Mouse (Mus musculus): Measurements from ENCODE around the gene Psmb3. TPM values are rescaled to one million over a fixed set of nuclear protein-coding genes. Genes with fewer than 3 reads are reported as not detected.
"Not testable (repeated sequence)": the region's sequence is repeated elsewhere in the genome, so short reads cannot be mapped to it uniquely, and the experiment has no call there.

Psmb3 gene
- polyA plus RNA-seq, 1 experiment from 2014 or later, result 545 TPM

DNA sequence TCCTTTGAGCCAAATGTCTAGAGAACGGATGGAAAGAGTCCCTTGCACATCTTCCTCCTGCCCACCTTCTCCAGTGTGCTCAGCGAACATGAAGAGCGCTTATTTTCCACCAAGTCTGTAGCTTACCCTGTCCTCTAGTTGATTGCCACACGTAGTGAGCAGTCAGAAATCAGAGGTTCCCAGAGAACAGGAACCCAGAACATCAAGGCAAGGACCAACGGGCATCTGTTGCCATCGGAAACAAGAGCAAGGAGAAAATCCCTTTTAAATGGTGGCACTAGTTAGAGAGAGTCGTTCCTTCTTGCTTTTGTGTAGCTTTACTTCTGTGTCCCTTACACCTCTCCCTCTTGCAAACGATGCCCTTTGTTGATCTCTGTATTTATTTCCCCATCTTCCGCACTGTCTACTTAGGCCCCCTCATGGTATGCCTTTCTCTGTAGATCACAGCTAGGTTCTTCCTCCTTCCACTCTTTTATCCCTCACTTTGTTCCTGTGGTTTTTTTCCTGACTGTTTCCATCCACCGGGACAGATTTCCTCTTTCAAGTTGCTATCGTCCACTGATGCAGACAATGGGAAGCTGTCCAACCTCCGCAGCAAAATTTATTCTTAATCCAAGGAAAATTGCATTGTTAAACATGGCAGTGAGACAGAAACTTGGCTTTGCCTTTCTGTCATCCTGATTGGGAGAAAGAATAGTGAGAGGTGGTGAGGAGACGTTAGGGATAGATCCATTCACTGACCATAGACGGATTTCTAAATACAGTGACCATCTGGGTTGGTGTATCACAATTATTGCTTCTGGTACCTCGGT is 1.4 kb upstream of the Psmb3 start:
- 54% methylated on average over 15 of the region's 15 CpGs for WGBS
- peak overlapping the region; percentile 93 for H3K4me2 ChIP-seq (ENCODE audit: low read depth)
- peak overlapping the region; percentile 83 for H3K4me3 ChIP-seq (ENCODE audit: low read depth, low read length)
- DNase-seq (ENCODE audit: low spot score) (no peak), ATAC-seq (ENCODE audit: insufficient read depth, low FRiP score, low TSS enrichment) (no peak)
- H3K27me3 ChIP-seq (ENCODE audit: control insufficient read depth, insufficient read depth, low read length), result no peaks in the 10 kb centered on the region
- H3K9me3 ChIP-seq (ENCODE audit: control insufficient read depth, low read length), result no peaks in the 10 kb centered on the region
- peaks cover 41% of the 10 kb centered on the region for H3K4me1 ChIP-seq (ENCODE audit: control insufficient read depth, insufficient read depth, low read length)
- H3K9ac ChIP-seq (ENCODE audit: low read length), result no peak overlapping the region
- H3K27ac ChIP-seq (ENCODE audit: low read depth, low read length), result no peak overlapping the region
- peaks cover 1% of the 10 kb centered on the region; the same call in 1 of the 2 replicates for H3K36me3 ChIP-seq (ENCODE audit: control insufficient read depth, insufficient read depth, low read length)

DNA sequence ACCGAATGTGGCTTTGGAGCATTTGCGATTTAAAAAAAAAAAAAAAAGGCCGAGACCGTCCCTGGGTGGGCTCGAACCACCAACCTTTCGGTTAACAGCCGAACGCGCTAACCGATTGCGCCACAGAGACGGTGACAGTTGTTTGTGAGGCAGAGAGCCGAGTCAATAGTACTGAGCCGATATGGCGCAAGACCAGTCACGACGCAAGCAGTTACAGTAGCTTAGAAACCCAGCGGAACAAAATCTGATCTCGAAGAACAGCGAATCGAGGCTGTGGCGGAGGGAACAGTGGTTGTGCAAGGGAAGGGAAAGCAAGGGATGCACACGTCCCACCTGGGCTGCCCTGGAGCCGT is 830 bp upstream of the Psmb3 start:
- Histone ChIP-seq H3K4me3 (ENCODE audit: low read depth, low read length) (peak overlapping the region; percentile 83), H3K4me2 (ENCODE audit: low read depth) (peak overlapping the region; percentile 93), H3K4me1 (ENCODE audit: control insufficient read depth, insufficient read depth, low read length) (peaks cover 35% of the 10 kb centered on the region), H3K27me3 (ENCODE audit: control insufficient read depth, insufficient read depth, low read length) (no peaks in the 10 kb centered on the region), H3K9me3 (ENCODE audit: control insufficient read depth, low read length) (no peaks in the 10 kb centered on the region), H3K9ac (ENCODE audit: low read length) (peak overlapping the region; percentile 66), H3K27ac (ENCODE audit: low read depth, low read length) (peak overlapping the region; percentile 79), H3K36me3 (ENCODE audit: control insufficient read depth, insufficient read depth, low read length) (peaks cover 7% of the 10 kb centered on the region)
- under 1% methylated on average over 24 of the region's 24 CpGs for WGBS
- DNase-seq (ENCODE audit: low spot score) (peak; percentile 89), ATAC-seq (ENCODE audit: insufficient read depth, low FRiP score, low TSS enrichment) (no peak)

DNA sequence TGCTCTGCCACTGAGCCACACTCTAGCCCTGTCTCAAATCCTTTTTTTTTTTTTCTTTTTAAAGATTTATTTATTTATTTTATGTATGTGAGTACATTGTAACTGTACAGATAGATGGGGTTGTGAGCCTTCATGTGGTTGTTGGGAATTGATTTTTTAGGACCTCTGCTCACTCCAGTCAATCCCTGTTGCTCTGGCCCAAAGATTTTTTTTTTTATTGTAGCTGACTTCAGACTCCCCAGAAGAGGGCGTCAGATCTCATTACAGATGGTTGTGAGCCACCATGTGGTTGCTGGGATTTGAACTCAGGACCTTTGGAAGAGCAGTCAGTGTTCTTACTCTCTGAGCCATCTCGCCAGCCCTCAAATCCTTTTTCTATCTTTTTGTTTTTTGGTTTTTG is 6.9 kb downstream of the Psmb3 start:
- H3K36me3 ChIP-seq (ENCODE audit: control insufficient read depth, insufficient read depth, low read length), result peaks cover 10% of the 10 kb centered on the region
- H3K4me3 ChIP-seq (ENCODE audit: low read depth, low read length); H3K4me1 ChIP-seq (ENCODE audit: control insufficient read depth, insufficient read depth, low read length); H3K27ac ChIP-seq (ENCODE audit: low read depth, low read length); H3K9ac ChIP-seq (ENCODE audit: low read length); DNase-seq (ENCODE audit: low spot score); H3K9me3 ChIP-seq (ENCODE audit: control insufficient read depth, low read length); H3K4me2 ChIP-seq (ENCODE audit: low read depth); ATAC-seq (ENCODE audit: insufficient read depth, low FRiP score, low TSS enrichment); H3K27me3 ChIP-seq (ENCODE audit: control insufficient read depth, insufficient read depth, low read length): not testable (repeated sequence)
- WGBS, result 90% methylated on average over 2 of the region's 2 CpGs

DNA sequence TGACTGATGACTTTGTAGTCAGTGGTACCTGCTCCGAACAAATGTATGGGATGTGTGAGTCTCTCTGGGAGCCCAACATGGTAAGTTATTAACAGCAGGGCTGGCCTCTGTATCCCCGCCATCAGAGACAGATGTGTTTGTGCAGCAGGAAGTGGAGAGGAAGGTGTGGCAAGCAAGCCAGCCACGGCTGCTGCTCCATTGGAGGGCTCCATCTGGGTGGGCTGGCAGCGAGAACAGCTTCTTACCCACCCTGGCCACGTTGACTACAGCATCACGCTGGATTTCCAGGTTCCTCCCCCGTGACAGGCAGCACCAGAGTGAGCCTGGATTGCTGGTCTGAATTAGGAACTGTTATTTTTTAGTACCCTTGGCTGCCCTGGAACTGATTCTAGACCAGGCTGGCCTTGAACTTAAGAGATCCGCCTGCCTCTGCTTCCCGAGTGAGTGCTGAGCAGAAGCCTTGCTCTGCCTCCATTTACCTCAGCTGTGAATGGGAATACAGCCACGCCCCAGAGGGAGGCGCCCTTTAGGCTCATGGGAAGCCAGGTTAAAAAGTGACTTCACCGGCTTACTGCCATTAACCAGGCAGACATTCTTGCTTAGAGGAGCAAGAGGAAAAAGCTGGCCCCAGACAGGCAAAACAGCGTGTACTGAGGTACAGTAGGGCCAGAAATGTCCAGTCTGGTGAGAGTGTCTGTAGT is 8.2 kb downstream of the Psmb3 start:
- H3K27ac ChIP-seq (ENCODE audit: low read depth, low read length), result no peak overlapping the region
- no peak overlapping the region for H3K9ac ChIP-seq (ENCODE audit: low read length)
- DNase-seq (ENCODE audit: low spot score) (no peak), ATAC-seq (ENCODE audit: insufficient read depth, low FRiP score, low TSS enrichment) (no peak)
- no peaks in the 10 kb centered on the region for H3K27me3 ChIP-seq (ENCODE audit: control insufficient read depth, insufficient read depth, low read length)
- H3K4me2 ChIP-seq (ENCODE audit: low read depth), result no peak overlapping the region
- peaks cover 10% of the 10 kb centered on the region for H3K36me3 ChIP-seq (ENCODE audit: control insufficient read depth, insufficient read depth, low read length)
- WGBS, result 83% methylated on average over 13 of the region's 13 CpGs
- H3K9me3 ChIP-seq (ENCODE audit: control insufficient read depth, low read length), result no peaks in the 10 kb centered on the region
- H3K4me3 ChIP-seq (ENCODE audit: low read depth, low read length), result no peak overlapping the region
- no peaks in the 10 kb centered on the region for H3K4me1 ChIP-seq (ENCODE audit: control insufficient read depth, insufficient read depth, low read length)

DNA sequence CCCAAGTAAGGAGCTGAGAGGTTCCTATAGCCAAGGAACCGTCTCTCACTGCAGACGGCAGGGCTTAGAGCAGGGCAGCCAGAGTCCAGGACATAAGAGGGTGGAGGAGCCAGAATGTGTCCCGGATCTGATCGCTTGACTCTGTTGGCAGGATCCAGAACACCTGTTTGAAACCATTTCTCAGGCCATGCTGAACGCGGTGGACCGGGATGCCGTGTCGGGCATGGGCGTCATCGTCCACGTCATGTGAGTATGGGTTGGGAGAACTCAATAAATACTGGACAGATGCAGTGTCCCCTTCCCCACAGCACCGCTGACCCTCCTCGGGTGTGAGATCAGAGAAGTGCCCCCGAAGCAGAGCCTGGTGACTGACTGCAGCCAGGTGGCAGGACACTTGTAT is 9.1 kb downstream of the Psmb3 start:
- WGBS, result 95% methylated on average over 15 of the region's 15 CpGs
- no peaks in the 10 kb centered on the region for H3K4me1 ChIP-seq (ENCODE audit: control insufficient read depth, insufficient read depth, low read length)
- no peak overlapping the region for H3K4me2 ChIP-seq (ENCODE audit: low read depth)
- DNase-seq (ENCODE audit: low spot score) (no peak), ATAC-seq (ENCODE audit: insufficient read depth, low FRiP score, low TSS enrichment) (no peak)
- H3K27ac ChIP-seq (ENCODE audit: low read depth, low read length), result no peak overlapping the region
- H3K27me3 ChIP-seq (ENCODE audit: control insufficient read depth, insufficient read depth, low read length), result no peaks in the 10 kb centered on the region
- H3K9ac ChIP-seq (ENCODE audit: low read length), result no peak overlapping the region
- no peaks in the 10 kb centered on the region for H3K9me3 ChIP-seq (ENCODE audit: control insufficient read depth, low read length)
- H3K4me3 ChIP-seq (ENCODE audit: low read depth, low read length), result no peak overlapping the region
- peaks cover 4% of the 10 kb centered on the region for H3K36me3 ChIP-seq (ENCODE audit: control insufficient read depth, insufficient read depth, low read length)

DNA sequence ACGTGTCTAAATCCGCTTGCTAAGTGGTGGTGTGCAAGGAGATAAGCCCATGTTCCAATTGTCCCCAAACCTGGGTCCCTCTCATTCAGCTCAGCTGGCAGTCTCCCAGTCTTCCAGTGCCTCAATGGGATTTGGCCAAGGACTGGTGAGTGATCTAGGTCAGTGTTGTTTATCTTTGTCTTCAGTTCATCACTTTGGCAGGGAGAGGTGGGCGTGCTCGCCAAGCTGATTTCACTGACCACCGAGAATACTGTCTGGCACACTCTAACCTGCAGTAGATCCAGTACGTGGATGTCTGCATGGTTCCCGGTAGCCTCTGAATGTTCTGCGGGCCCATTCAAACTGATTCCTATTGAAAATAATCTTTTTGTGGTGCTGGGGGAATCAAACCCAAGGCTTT is 10.7 kb downstream of the Psmb3 start:
- H3K9ac ChIP-seq (ENCODE audit: low read length), result no peak overlapping the region
- ATAC-seq (ENCODE audit: insufficient read depth, low FRiP score, low TSS enrichment), result no peak
- H3K4me1 ChIP-seq (ENCODE audit: control insufficient read depth, insufficient read depth, low read length), result no peaks in the 10 kb centered on the region
- DNase-seq (ENCODE audit: low spot score), result no peak
- H3K36me3 ChIP-seq (ENCODE audit: control insufficient read depth, insufficient read depth, low read length), result peaks cover 7% of the 10 kb centered on the region
- no peak overlapping the region for H3K4me2 ChIP-seq (ENCODE audit: low read depth)
- WGBS, result 91% methylated on average over 8 of the region's 8 CpGs
- H3K27ac ChIP-seq (ENCODE audit: low read depth, low read length), result no peak overlapping the region
- H3K9me3 ChIP-seq (ENCODE audit: control insufficient read depth, low read length), result no peaks in the 10 kb centered on the region
- no peaks in the 10 kb centered on the region for H3K27me3 ChIP-seq (ENCODE audit: control insufficient read depth, insufficient read depth, low read length)
- no peak overlapping the region for H3K4me3 ChIP-seq (ENCODE audit: low read depth, low read length)

DNA sequence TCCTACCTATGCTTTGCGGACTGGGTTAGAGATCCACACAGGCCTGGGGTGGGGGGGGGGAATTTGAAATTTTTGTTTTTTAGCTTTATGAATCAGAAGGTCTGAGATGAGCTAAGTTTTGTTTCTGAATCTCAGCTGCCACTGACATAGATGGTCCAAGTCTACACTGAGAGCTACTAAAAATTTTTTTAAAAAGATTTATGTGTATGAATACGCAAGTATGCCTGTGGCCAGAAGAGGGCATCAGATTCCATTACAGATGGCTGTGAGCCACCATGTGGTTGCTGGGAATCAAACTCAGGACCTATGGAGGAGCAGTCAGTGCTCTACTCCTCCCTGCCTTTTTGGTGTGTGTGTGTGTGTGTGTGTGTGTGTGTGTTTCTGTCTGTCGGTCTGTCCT is 11.2 kb downstream of the Psmb3 start:
- WGBS, result 95% methylated on average over 3 of the region's 3 CpGs
- DNase-seq (ENCODE audit: low spot score) (no peak), ATAC-seq (ENCODE audit: insufficient read depth, low FRiP score, low TSS enrichment) (no peak)
- Histone ChIP-seq H3K9ac (ENCODE audit: low read length) (no peak overlapping the region), H3K4me1 (ENCODE audit: control insufficient read depth, insufficient read depth, low read length) (no peaks in the 10 kb centered on the region), H3K4me2 (ENCODE audit: low read depth) (no peak overlapping the region), H3K27ac (ENCODE audit: low read depth, low read length) (no peak overlapping the region), H3K27me3 (ENCODE audit: control insufficient read depth, insufficient read depth, low read length) (no peaks in the 10 kb centered on the region), H3K9me3 (ENCODE audit: control insufficient read depth, low read length) (no peaks in the 10 kb centered on the region), H3K36me3 (ENCODE audit: control insufficient read depth, insufficient read depth, low read length) (peaks cover 7% of the 10 kb centered on the region), H3K4me3 (ENCODE audit: low read depth, low read length) (no peak overlapping the region)

DNA sequence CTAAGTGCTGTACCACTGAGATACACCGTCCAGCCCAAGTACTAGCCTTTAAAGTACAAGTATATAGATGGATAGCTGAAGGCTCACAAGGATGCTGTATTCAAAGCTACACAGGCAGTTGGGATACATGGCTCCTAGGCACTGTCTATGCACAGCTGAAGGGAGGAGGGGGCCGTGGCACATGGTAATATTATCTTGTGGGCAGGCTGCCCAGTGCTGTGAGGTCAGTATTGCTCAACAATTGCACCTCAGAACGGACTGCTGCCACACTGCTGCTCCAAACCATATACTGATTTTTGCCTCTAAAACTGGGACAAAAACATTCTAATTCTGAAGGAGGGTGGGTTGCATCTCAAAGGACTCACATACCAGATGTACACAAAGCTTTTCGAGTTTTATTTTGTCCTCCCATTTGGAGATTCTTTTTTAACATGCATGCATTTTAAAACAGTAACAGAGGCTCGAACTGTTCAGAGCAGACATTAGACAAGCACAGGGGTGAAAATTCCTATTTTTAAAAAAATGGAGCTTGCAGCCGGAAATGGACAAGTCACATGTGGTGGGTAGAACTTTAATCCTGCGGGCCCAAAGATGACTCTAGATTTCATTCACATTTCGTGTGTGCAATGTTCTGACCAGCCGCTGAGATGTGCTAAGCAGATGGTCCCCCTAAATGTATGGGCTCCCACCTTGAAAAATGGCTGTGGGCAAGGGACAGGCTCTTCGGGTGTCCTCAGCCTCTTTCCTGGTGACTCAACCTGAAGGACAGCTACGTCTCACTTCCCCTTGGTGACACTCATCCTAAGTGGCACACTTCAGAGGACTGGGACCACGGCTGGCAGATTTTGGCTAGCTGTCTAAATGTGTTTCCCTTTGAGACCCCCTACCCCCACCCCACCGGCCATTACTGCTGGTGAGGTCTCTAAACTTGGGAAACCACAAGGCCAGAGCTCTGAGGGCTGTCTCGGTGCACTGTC is 11.9 kb downstream of the Psmb3 start:
- no peaks in the 10 kb centered on the region for H3K4me1 ChIP-seq (ENCODE audit: control insufficient read depth, insufficient read depth, low read length)
- no peak overlapping the region for H3K27ac ChIP-seq (ENCODE audit: low read depth, low read length)
- DNase-seq (ENCODE audit: low spot score) (no peak), ATAC-seq (ENCODE audit: insufficient read depth, low FRiP score, low TSS enrichment) (no peak)
- no peak overlapping the region for H3K4me2 ChIP-seq (ENCODE audit: low read depth)
- no peak overlapping the region for H3K4me3 ChIP-seq (ENCODE audit: low read depth, low read length)
- no peak overlapping the region for H3K9ac ChIP-seq (ENCODE audit: low read length)
- H3K36me3 ChIP-seq (ENCODE audit: control insufficient read depth, insufficient read depth, low read length), result peaks cover 10% of the 10 kb centered on the region
- 93% methylated on average over 14 of the region's 14 CpGs for WGBS
- no peaks in the 10 kb centered on the region for H3K9me3 ChIP-seq (ENCODE audit: control insufficient read depth, low read length)
- no peaks in the 10 kb centered on the region for H3K27me3 ChIP-seq (ENCODE audit: control insufficient read depth, insufficient read depth, low read length)

Measured in neural tube, embryonic 11.5 days (tissue).